ENCODE assay signal across 18 mouse cellular contexts in genomic region chr12:102552001-102552400, GRCm38 (mm10). TPM values are rescaled to one million over a fixed set of nuclear protein-coding genes. Genes with fewer than 3 reads are reported as not detected.
A peak's percentile ranks its signal among the peaks of the same experiment; 100 is the strongest.
DNase-seq lines count a peak whose midpoint lies in the region; ATAC-seq lines count a peak whose summit lies in the region.
"Had no signal": no experiment of that assay in that cellular context is flagged by ENCODE, and none has a peak within 500 bp of the region (broad histone marks: within the 10 kb centered on the region; RNA-seq: fewer than 3 reads in every experiment).

No protein-coding gene starts in this region.

- no peak overlapping the region for H3K4me3 ChIP-seq in forebrain, embryonic 14.5 days (ENCODE audit: low read depth, low read length)
- no peak overlapping the region for H3K4me3 ChIP-seq in forebrain, embryonic 11.5 days (ENCODE audit: low read depth, low read length)
- no peak overlapping the region for H3K4me3 ChIP-seq in liver, embryonic 15.5 days (replicated peaks)
- no peak overlapping the region for H3K4me3 ChIP-seq in neural tube, embryonic 13.5 days
- H3K4me3 ChIP-seq: embryonic facial prominence, embryonic 12.5 days; heart, adult 2 months; heart, embryonic 15.5 days; hindbrain, embryonic 15.5 days had no signal

- peak overlapping the region; percentile 0; the same call in 1 of the 2 replicates for H3K27ac ChIP-seq in forebrain, embryonic 14.5 days (ENCODE audit: low read depth, low read length)
- H3K27ac ChIP-seq in forebrain, embryonic 11.5 days (ENCODE audit: low read depth, low read length) = no peak overlapping the region
- H3K27ac ChIP-seq in liver, embryonic 15.5 days (replicated peaks) = no peak overlapping the region
- peak overlapping the region; percentile 34 for H3K27ac ChIP-seq in neural tube, embryonic 13.5 days (replicated peaks)
- H3K27ac ChIP-seq: embryonic facial prominence, embryonic 12.5 days; heart, adult 2 months; heart, embryonic 15.5 days; hindbrain, embryonic 15.5 days had no signal

- no peak overlapping the region for H3K9ac ChIP-seq in forebrain, embryonic 14.5 days (ENCODE audit: low read length)
- H3K9ac ChIP-seq in forebrain, embryonic 11.5 days (ENCODE audit: low read length) = no peak overlapping the region
- no peak overlapping the region for H3K9ac ChIP-seq in liver, embryonic 15.5 days
- H3K9ac ChIP-seq in neural tube, embryonic 13.5 days = no peak overlapping the region
- H3K9ac ChIP-seq: embryonic facial prominence, embryonic 12.5 days; heart, embryonic 15.5 days; hindbrain, embryonic 15.5 days had no signal

- H3K9me3 ChIP-seq in forebrain, embryonic 14.5 days (replicated peaks; ENCODE audit: control insufficient read depth, low read length) = no peaks in the 10 kb centered on the region
- no peaks in the 10 kb centered on the region for H3K9me3 ChIP-seq in forebrain, embryonic 11.5 days (ENCODE audit: control insufficient read depth, low read length)
- H3K9me3 ChIP-seq in liver, embryonic 15.5 days (replicated peaks) = no peaks in the 10 kb centered on the region
- H3K9me3 ChIP-seq in neural tube, embryonic 13.5 days = no peaks in the 10 kb centered on the region
- H3K9me3 ChIP-seq: embryonic facial prominence, embryonic 12.5 days; heart, embryonic 15.5 days; hindbrain, embryonic 15.5 days had no signal

- H3K4me2 ChIP-seq in forebrain, embryonic 14.5 days (ENCODE audit: low read length) = no peak overlapping the region
- H3K4me2 ChIP-seq in forebrain, embryonic 11.5 days (ENCODE audit: low read depth, low read length, severe bottlenecking) = no peak overlapping the region
- H3K4me2 ChIP-seq in liver, embryonic 15.5 days = 0 out of 2 replicates have a peak overlapping the region, but pooled peaks have one; percentile 0
- H3K4me2 ChIP-seq in neural tube, embryonic 13.5 days = no peak overlapping the region
- H3K4me2 ChIP-seq: embryonic facial prominence, embryonic 12.5 days; heart, embryonic 11.5 days; heart, embryonic 15.5 days; hindbrain, embryonic 15.5 days had no signal

- H3K27me3 ChIP-seq in forebrain, embryonic 14.5 days (replicated peaks; ENCODE audit: control insufficient read depth, insufficient read depth, low read length) = no peaks in the 10 kb centered on the region; the same call in 1 of the 2 replicates
- H3K27me3 ChIP-seq in forebrain, embryonic 11.5 days (ENCODE audit: control insufficient read depth, insufficient read depth, low read length) = peaks cover 4% of the 10 kb centered on the region; the same call in 1 of the 2 replicates
- peaks cover 31% of the 10 kb centered on the region for H3K27me3 ChIP-seq in liver, embryonic 15.5 days
- peaks cover 15% of the 10 kb centered on the region for H3K27me3 ChIP-seq in neural tube, embryonic 13.5 days

- ATAC-seq in forebrain, embryonic 14.5 days = no peak
- no peak for ATAC-seq in forebrain, embryonic 11.5 days (replicated peaks; ENCODE audit: low FRiP score)
- ATAC-seq in liver, embryonic 15.5 days (ENCODE audit: insufficient read depth) = no peak
- no peak for ATAC-seq in neural tube, embryonic 13.5 days (ENCODE audit: low read depth)
- ATAC-seq: forebrain, embryonic 16.5 days had no signal

- WGBS in forebrain, embryonic 14.5 days = 24% methylated on average over 6 of the region's 6 CpGs
- 58% methylated on average over 6 of the region's 6 CpGs for WGBS in forebrain, embryonic 11.5 days
- WGBS in liver, embryonic 15.5 days (ENCODE audit: insufficient replicate concordance) = 56% methylated on average over 6 of the region's 6 CpGs
- 52% methylated on average over 6 of the region's 6 CpGs for WGBS in neural tube, embryonic 13.5 days

- H3K4me1 ChIP-seq in forebrain, embryonic 14.5 days (ENCODE audit: control insufficient read depth, insufficient read depth, low read length) = peaks cover 13% of the 10 kb centered on the region; the same call in 1 of the 2 replicates
- 0 out of 2 replicates have a peak, but pooled peaks cover 2% of the 10 kb centered on the region for H3K4me1 ChIP-seq in forebrain, embryonic 11.5 days (replicated peaks; ENCODE audit: control insufficient read depth, insufficient read depth, low read length)
- H3K4me1 ChIP-seq in liver, embryonic 15.5 days (replicated peaks) = peaks cover 20% of the 10 kb centered on the region
- peaks cover 37% of the 10 kb centered on the region for H3K4me1 ChIP-seq in neural tube, embryonic 13.5 days (replicated peaks)
- H3K4me1 ChIP-seq: embryonic facial prominence, embryonic 12.5 days had no signal

- DNase-seq in forebrain, embryonic 14.5 days (ENCODE audit: low spot score) = peak; percentile 66
- DNase-seq in forebrain, embryonic 11.5 days (ENCODE audit: low spot score) = no peak
- no peak for DNase-seq in liver
- no peak for DNase-seq in neural tube, embryonic 10.5 days (ENCODE audit: extremely low spot score, low spot score)
- no peak for DNase-seq in spleen, postnatal 14 days (ENCODE audit: low spot score in 2 of 2)
- DNase-seq: adrenal gland, postnatal 25 days; cerebellum, adult 2 months; cerebellum, postnatal 14 days; gastrocnemius, postnatal 14 days; heart, adult 2 months; heart, postnatal 14 days had no signal

- H3K36me3 ChIP-seq in forebrain, embryonic 14.5 days (ENCODE audit: control insufficient read depth, insufficient read depth, low read length) = no peaks in the 10 kb centered on the region
- no peaks in the 10 kb centered on the region for H3K36me3 ChIP-seq in forebrain, embryonic 11.5 days (ENCODE audit: control insufficient read depth, insufficient read depth, low read length)
- no peaks in the 10 kb centered on the region for H3K36me3 ChIP-seq in liver, embryonic 15.5 days (replicated peaks)
- no peaks in the 10 kb centered on the region for H3K36me3 ChIP-seq in neural tube, embryonic 13.5 days
- H3K36me3 ChIP-seq: embryonic facial prominence, embryonic 12.5 days; heart, embryonic 15.5 days; hindbrain, embryonic 15.5 days had no signal

RNA-seq across cellular contexts. Expression of gene Chga, which starts 2.8 kb away (rescaled TPM):
- 63.3 and 76.8 TPM in 2 replicates for polyA plus RNA-seq in forebrain, embryonic 14.5 days (2014; fragmentation: Nextera tagmentation; extraction: Ambion mirVana)
- 16.7 and 18.1 TPM in 2 replicates for polyA plus RNA-seq in forebrain, embryonic 11.5 days (2014; fragmentation: Nextera tagmentation; extraction: Ambion mirVana)
- 2.5 and 2.6 TPM in 2 replicates for polyA plus RNA-seq in liver, embryonic 15.5 days (2015; fragmentation: Nextera tagmentation; extraction: Ambion mirVana)
- 113 and 129 TPM in 2 replicates for polyA plus RNA-seq in neural tube, embryonic 13.5 days (2015; fragmentation: Nextera tagmentation; extraction: Ambion mirVana)

Comparison
In these comparisons a context has a peak if more than half of its experiments do, and no peak if none do; other contexts are left out.
1. H3K27ac ChIP-seq: peak in forebrain, embryonic 14.5 days (single experiment) and neural tube, embryonic 13.5 days (single experiment); none in forebrain, embryonic 11.5 days (single experiment) and liver, embryonic 15.5 days (single experiment).